Mouse (Mus musculus) liver, embryonic 14.5 days (tissue): ENCODE measurements around the gene Sap18b.

ENCODE experiments used
- CTCF ChIP-seq: IDR thresholded peaks from 2 replicates; pipeline ENCODE4 v1.5.1; 2016; ENCODE audit warnings: antibody characterized with exemption, low read depth, control low read depth
- EP300 ChIP-seq: IDR thresholded peaks from 2 replicates; pipeline ENCODE4 v1.6.1; 2016; ENCODE audit warnings: antibody characterized with exemption, low read depth

DNA sequence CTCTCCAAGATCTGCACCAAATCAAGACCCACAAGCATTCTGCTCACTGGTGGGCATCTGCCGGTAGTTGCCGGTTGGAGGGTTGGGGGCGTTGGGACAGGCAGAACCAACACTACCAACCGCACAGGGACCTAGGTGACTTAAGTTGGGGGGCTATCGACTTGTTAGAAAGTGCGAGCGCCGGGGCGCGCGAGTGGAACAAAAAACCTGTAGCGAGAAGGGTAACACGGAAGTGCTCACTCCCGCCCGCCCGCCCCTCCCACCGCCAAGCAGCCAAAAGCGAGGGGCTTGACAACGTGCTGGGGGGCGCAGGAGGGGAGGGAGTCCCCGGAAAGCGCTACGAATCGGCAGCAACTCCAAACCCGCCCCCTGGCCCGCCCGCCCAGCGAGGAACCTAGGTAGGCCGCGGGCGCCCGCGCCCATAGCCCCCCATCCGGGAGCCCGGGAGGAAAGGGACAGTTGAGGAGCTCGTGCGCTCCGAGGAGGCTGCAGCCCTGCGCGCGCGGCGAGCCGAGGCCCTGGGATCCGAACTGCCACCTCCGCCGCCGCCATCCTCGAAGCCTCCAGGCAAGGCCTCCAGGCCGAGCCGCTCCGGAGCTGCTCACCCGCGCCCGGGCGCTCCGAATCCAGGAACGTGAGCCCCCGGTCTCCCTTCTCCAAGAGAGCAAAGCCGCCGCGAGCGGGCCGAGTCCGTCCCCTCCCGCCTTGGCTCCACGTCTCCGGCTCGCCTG lies 18.5 kb upstream of the Sap18b start:
- no peak for TF ChIP-seq CTCF
- TF ChIP-seq EP300: no peak
